ENCODE assay signal across 27 mouse cellular contexts in the genomic region with DNA sequence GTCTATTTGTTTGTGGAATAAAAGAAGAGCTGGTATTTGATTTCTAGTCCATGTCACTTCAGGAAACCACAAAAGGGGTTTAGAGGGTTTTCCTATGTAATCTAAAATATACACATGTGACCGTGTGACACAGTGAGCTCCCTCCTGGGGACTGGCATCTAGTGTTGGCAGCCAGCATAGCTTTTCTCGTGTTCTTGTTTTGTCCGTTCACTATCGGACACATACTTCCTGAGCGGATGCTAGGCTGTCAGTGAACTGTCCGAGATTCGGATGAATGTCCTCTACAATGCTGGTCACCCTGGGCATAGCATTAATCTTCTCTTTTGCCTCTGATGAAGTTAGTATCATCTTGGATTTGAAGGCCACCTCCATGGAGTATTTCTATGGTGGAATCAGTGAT.
DNase-seq lines count a peak whose midpoint lies in the region; ATAC-seq and TF ChIP-seq lines count a peak whose summit lies in the region.
"Had no signal": no experiment of that assay in that cellular context is flagged by ENCODE, and none has a peak within 500 bp of the region (broad histone marks: within the 10 kb centered on the region; RNA-seq: fewer than 3 reads in every experiment).

No protein-coding gene starts in this region.

- no peaks in the 10 kb centered on the region for H3K27me3 ChIP-seq in heart, embryonic 13.5 days (replicated peaks)
- no peaks in the 10 kb centered on the region for H3K27me3 ChIP-seq in kidney, adult 2 months (replicated peaks; ENCODE audit: control insufficient read depth, insufficient read depth, low read length)
- no peaks in the 10 kb centered on the region for H3K27me3 ChIP-seq in liver, postnatal 0 days (ENCODE audit: insufficient read depth, low read length)
- H3K27me3 ChIP-seq in liver, embryonic 11.5 days (replicated peaks; ENCODE audit: control insufficient read depth, insufficient read depth, low read length): no peaks in the 10 kb centered on the region
- H3K27me3 ChIP-seq: embryonic facial prominence, embryonic 15.5 days; heart, embryonic 12.5 days had no signal

- no peak for TF ChIP-seq POLR2A in kidney, adult 2 months (IDR thresholded peaks at IDR 0.05; ENCODE audit: low read depth, low read length)

- TF ChIP-seq CTCF in kidney, adult 2 months (conservative IDR thresholded peaks at IDR 0.05; ENCODE audit: insufficient read depth, insufficient read length, low read depth, low read length): no peak
- no peak for TF ChIP-seq CTCF in liver, postnatal 0 days (IDR thresholded peaks at IDR 0.05; ENCODE audit: low read depth)

- H3K9me3 ChIP-seq in heart, embryonic 13.5 days: no peaks in the 10 kb centered on the region
- no peaks in the 10 kb centered on the region for H3K9me3 ChIP-seq in liver, postnatal 0 days (ENCODE audit: low read length)
- no peaks in the 10 kb centered on the region for H3K9me3 ChIP-seq in liver, embryonic 11.5 days (ENCODE audit: control insufficient read depth, low read length)
- H3K9me3 ChIP-seq: embryonic facial prominence, embryonic 15.5 days; heart, embryonic 12.5 days had no signal

- H3K4me3 ChIP-seq in heart, embryonic 13.5 days: no peak overlapping the region
- no peak overlapping the region for H3K4me3 ChIP-seq in kidney, adult 2 months (ENCODE audit: insufficient read depth, low read depth, low read length)
- no peak overlapping the region for H3K4me3 ChIP-seq in liver, postnatal 0 days (ENCODE audit: low read depth, low read length)
- no peak overlapping the region for H3K4me3 ChIP-seq in liver, embryonic 11.5 days (ENCODE audit: low read depth, low read length)
- H3K4me3 ChIP-seq: embryonic facial prominence, embryonic 15.5 days; gastrocnemius, adult 2 months; heart, adult 2 months; heart, embryonic 12.5 days had no signal

- intact Hi-C loops in heart, postnatal 10 days (cut with DNase I): no loop called here

- no peak overlapping the region for H3K9ac ChIP-seq in heart, embryonic 13.5 days
- H3K9ac ChIP-seq in liver, postnatal 0 days (replicated peaks): no peak overlapping the region
- H3K9ac ChIP-seq in liver, embryonic 11.5 days (ENCODE audit: low read depth, low read length): no peak overlapping the region
- H3K9ac ChIP-seq: embryonic facial prominence, embryonic 15.5 days; forebrain, postnatal 0 days; heart, embryonic 12.5 days; hindbrain, embryonic 14.5 days had no signal

- no peak for ATAC-seq in heart, embryonic 13.5 days (ENCODE audit: extremely low read depth, insufficient number of reproducible peaks, low FRiP score, low TSS enrichment)
- peak; percentile 23; the same call in 1 of the 2 replicates for ATAC-seq in liver, postnatal 0 days
- ATAC-seq in liver, embryonic 11.5 days (replicated peaks; ENCODE audit: low FRiP score): no peak
- peak; percentile 55 for ATAC-seq in common myeloid progenitor, adult 5-6 weeks (replicated peaks; ENCODE audit: low read depth, poor library complexity, severe bottlenecking)
- no peak for ATAC-seq in inflammation-experienced regulatory T-cells, adult 6 months
- ATAC-seq: CD4-positive, CD25-positive, alpha-beta regulatory T cell, adult 4 months; forebrain, embryonic 14.5 days; forebrain, postnatal 0 days; hindbrain, postnatal 0 days had no signal

- 73% methylated on average over 7 of the region's 7 CpGs for WGBS in heart, embryonic 13.5 days
- WGBS in kidney, adult 2 months: 75% methylated on average over 7 of the region's 7 CpGs
- 68% methylated on average over 7 of the region's 7 CpGs for WGBS in liver, postnatal 0 days (ENCODE audit: insufficient replicate concordance)
- 76% methylated on average over 7 of the region's 7 CpGs for WGBS in liver, embryonic 11.5 days

- peak overlapping the region; percentile 10; the same call in 1 of the 2 replicates for H3K27ac ChIP-seq in heart, embryonic 13.5 days (replicated peaks)
- no peak overlapping the region for H3K27ac ChIP-seq in kidney, adult 2 months (ENCODE audit: insufficient read depth, low read depth, low read length)
- H3K27ac ChIP-seq in liver, postnatal 0 days (ENCODE audit: low read depth): no peak overlapping the region
- H3K27ac ChIP-seq in liver, embryonic 11.5 days (ENCODE audit: low read depth, low read length): no peak overlapping the region
- H3K27ac ChIP-seq: embryonic facial prominence, embryonic 15.5 days; gastrocnemius, adult 2 months; heart, adult 2 months; hindbrain, embryonic 14.5 days; hindbrain, postnatal 0 days had no signal

- no peak overlapping the region for H3K4me2 ChIP-seq in heart, embryonic 13.5 days
- no peak overlapping the region for H3K4me2 ChIP-seq in liver, postnatal 0 days (ENCODE audit: low read depth, low read length)
- no peak overlapping the region for H3K4me2 ChIP-seq in liver, embryonic 11.5 days
- H3K4me2 ChIP-seq: embryonic facial prominence, embryonic 15.5 days; heart, embryonic 12.5 days; hindbrain, embryonic 14.5 days had no signal

- peak; percentile 18; the same call in 1 of the 2 replicates for TF ChIP-seq EP300 in liver, postnatal 0 days (IDR thresholded peaks at IDR 0.05; ENCODE audit: low read depth)

- no peak for DNase-seq in heart, postnatal 10 days
- peak; percentile 38 for DNase-seq in kidney, adult 2 months
- DNase-seq in kidney, adult 9 months: no peak
- no peak for DNase-seq in liver, postnatal 0 days
- DNase-seq in liver, embryonic 11.5 days (ENCODE audit: low spot score): no peak
- DNase-seq: adrenal gland, adult 2 months; adrenal gland, postnatal 14 days; cerebellum, adult 11 months; cerebellum, adult 2 months; cerebellum, adult 9-11 months; cerebellum, postnatal 25 days; embryo, embryonic 11 days; forebrain, postnatal 0 days; gastrocnemius, adult 2 months; gastrocnemius, postnatal 14 days; heart, adult 2 months; heart, postnatal 14 days; heart, postnatal 4 days had no signal

- H3K4me1 ChIP-seq in heart, embryonic 13.5 days: peaks cover 39% of the 10 kb centered on the region
- peaks cover 9% of the 10 kb centered on the region for H3K4me1 ChIP-seq in kidney, adult 2 months (ENCODE audit: control insufficient read depth, insufficient read depth, low read length)
- H3K4me1 ChIP-seq in liver, postnatal 0 days (ENCODE audit: insufficient read depth): no peaks in the 10 kb centered on the region
- H3K4me1 ChIP-seq in liver, embryonic 11.5 days (replicated peaks; ENCODE audit: control insufficient read depth, insufficient read depth, low read length): no peaks in the 10 kb centered on the region
- H3K4me1 ChIP-seq: embryonic facial prominence, embryonic 15.5 days had no signal

- H3K36me3 ChIP-seq in heart, embryonic 13.5 days: peaks cover 47% of the 10 kb centered on the region
- H3K36me3 ChIP-seq in kidney, adult 2 months (ENCODE audit: control insufficient read depth, insufficient read depth, low read length): no peaks in the 10 kb centered on the region; the same call in 1 of the 2 replicates
- no peaks in the 10 kb centered on the region for H3K36me3 ChIP-seq in liver, postnatal 0 days (replicated peaks; ENCODE audit: insufficient read depth, low read length)
- no peaks in the 10 kb centered on the region for H3K36me3 ChIP-seq in liver, embryonic 11.5 days (ENCODE audit: control insufficient read depth, insufficient read depth, low read length)

Comparison
In these comparisons a context has a peak if more than half of its experiments do, and no peak if none do; other contexts are left out.
1. ATAC-seq: peak in liver, postnatal 0 days (single experiment) and common myeloid progenitor, adult 5-6 weeks (single experiment); none in heart, embryonic 13.5 days (single experiment), liver, embryonic 11.5 days (single experiment) and inflammation-experienced regulatory T-cells, adult 6 months (single experiment).